Comparison of ENCODE assay signal across 11 mouse cellular contexts in genomic region chr12:79122820-79123219, GRCm38 (mm10). TPM values are rescaled to one million over a fixed set of nuclear protein-coding genes. Genes with fewer than 3 reads are reported as not detected.
DNase-seq lines count a peak whose midpoint lies in the region; ATAC-seq and TF ChIP-seq lines count a peak whose summit lies in the region.
"Had no signal": no experiment of that assay in that cellular context is flagged by ENCODE, and none has a peak within 500 bp of the region (broad histone marks: within the 10 kb centered on the region; RNA-seq: fewer than 3 reads in every experiment).

No protein-coding gene starts in this region.

- H3K4me3 ChIP-seq in hindbrain, postnatal 0 days (ENCODE audit: low read length) = no peak overlapping the region
- H3K4me3 ChIP-seq: midbrain, embryonic 12.5 days had no signal

- no peak overlapping the region for H3K27ac ChIP-seq in hindbrain, postnatal 0 days
- H3K27ac ChIP-seq: midbrain, embryonic 12.5 days had no signal

- peak; percentile 61 for TF ChIP-seq CTCF in hindbrain, postnatal 0 days (IDR thresholded peaks at IDR 0.05; ENCODE audit: low read depth)

- H3K4me1 ChIP-seq in hindbrain, postnatal 0 days (ENCODE audit: insufficient read depth, low read length) = no peaks in the 10 kb centered on the region
- H3K4me1 ChIP-seq: midbrain, embryonic 12.5 days had no signal

- H3K4me2 ChIP-seq in hindbrain, postnatal 0 days (ENCODE audit: low read depth, low read length) = no peak overlapping the region
- H3K4me2 ChIP-seq: midbrain, embryonic 12.5 days had no signal

- no peaks in the 10 kb centered on the region for H3K27me3 ChIP-seq in hindbrain, postnatal 0 days (ENCODE audit: insufficient read depth, low read length)
- H3K27me3 ChIP-seq: midbrain, embryonic 12.5 days had no signal

- H3K9ac ChIP-seq in hindbrain, postnatal 0 days (replicated peaks; ENCODE audit: low read length) = no peak overlapping the region
- H3K9ac ChIP-seq: midbrain, embryonic 12.5 days had no signal

- H3K36me3 ChIP-seq in hindbrain, postnatal 0 days (ENCODE audit: insufficient read depth, low read length) = no peaks in the 10 kb centered on the region
- H3K36me3 ChIP-seq: midbrain, embryonic 12.5 days had no signal

- ATAC-seq in hindbrain, postnatal 0 days = peak; percentile 74

- 25% methylated on average over 3 of the region's 3 CpGs for WGBS in hindbrain, postnatal 0 days

- DNase-seq in cerebellum, adult 9-10 months = peak; percentile 19
- DNase-seq in cerebellum, adult 18-20 months = no peak
- DNase-seq in layer of hippocampus, adult 9-11 months = peak; percentile 12
- DNase-seq in layer of hippocampus, adult 8-10 months (ENCODE audit: low spot score in 2 of 2) = no peak
- peak; percentile 27 for DNase-seq in MN1 (ENCODE audit: low spot score)
- peak; percentile 81 for DNase-seq in hindbrain, postnatal 0 days (ENCODE audit: low spot score)
- DNase-seq in spleen, postnatal 36 days (ENCODE audit: low spot score in 2 of 2) = no peak
- DNase-seq in thymus, postnatal 36 days = no peak
- DNase-seq: kidney, postnatal 25 days; spleen, adult 18-20 months had no signal

- H3K9me3 ChIP-seq in hindbrain, postnatal 0 days (ENCODE audit: low read length) = no peaks in the 10 kb centered on the region
- H3K9me3 ChIP-seq: midbrain, embryonic 12.5 days had no signal

RNA-seq across cellular contexts. Expression of gene Arg2, which starts 7.8 kb away (rescaled TPM):
- total RNA-seq in layer of hippocampus, adult 8-10 months (2022) = 1 to 10 TPM; 3.5 to 4.9 (median 3.8) TPM
- 9.8 and 10.1 TPM in 2 replicates for total RNA-seq in hindbrain, postnatal 0 days (2014; rRNA removed)
- 19.5 and 20.5 TPM in 2 replicates for polyA plus RNA-seq in hindbrain, postnatal 0 days (2015; fragmentation: Nextera tagmentation; extraction: Ambion mirVana)

RNA-seq across cellular contexts. Expression of gene Pigh, which starts 33.4 kb away (rescaled TPM):
- total RNA-seq in layer of hippocampus, adult 8-10 months (2022) = 10 to 100 TPM in 3 of 4 experiments, 1 to 10 TPM in 1; 9.9 to 12.7 (median 11.0) TPM
- 25.0 and 41.9 TPM in 2 replicates for total RNA-seq in hindbrain, postnatal 0 days (2014; rRNA removed)
- 12.8 TPM in 2 replicates for polyA plus RNA-seq in hindbrain, postnatal 0 days (2015; fragmentation: Nextera tagmentation; extraction: Ambion mirVana)

RNA-seq across cellular contexts. Expression of gene Vti1b, which starts 49.6 kb away (rescaled TPM):
- 100 to 1,000 TPM; 161 to 184 (median 167) TPM for total RNA-seq in layer of hippocampus, adult 8-10 months (2022)
- 49.4 and 59.7 TPM in 2 replicates for total RNA-seq in hindbrain, postnatal 0 days (2014; rRNA removed)
- 217 and 218 TPM in 2 replicates for polyA plus RNA-seq in hindbrain, postnatal 0 days (2015; fragmentation: Nextera tagmentation; extraction: Ambion mirVana)

Comparison
In these comparisons a context has a peak if more than half of its experiments do, and no peak if none do; other contexts are left out.
1. DNase-seq: peak in cerebellum, adult 9-10 months (single experiment), layer of hippocampus, adult 9-11 months (single experiment), MN1 (single experiment) and hindbrain, postnatal 0 days (single experiment); none in cerebellum, adult 18-20 months (0 of 2), layer of hippocampus, adult 8-10 months (0 of 2), spleen, postnatal 36 days (0 of 2) and thymus, postnatal 36 days (0 of 2).